Mouse (Mus musculus) thymus, adult 2 months (tissue): Measurements from ENCODE around the gene Oprd1. TPM values are rescaled to one million over a fixed set of nuclear protein-coding genes. Genes with fewer than 3 reads are reported as not detected.
A peak's percentile ranks its signal among the peaks of the same experiment; 100 is the strongest.

Experiments used
- DNase-seq: peaks from one replicate; pipeline ENCODE4 v3.0.0; 2021
- H3K27ac ChIP-seq: fragments of 200-500 bp; 2 replicates; pipeline ENCODE4 v1.5.1; 2012; ENCODE audit warnings: low read length, control low read depth; ENCODE audit not compliant: control insufficient read depth, insufficient read depth
- H3K27me3 ChIP-seq: fragments of 200-500 bp; 2 replicates; pipeline ENCODE4 v1.6.1; 2012; ENCODE audit warnings: mild to moderate bottlenecking, low read length, moderate library complexity, mixed read lengths; ENCODE audit not compliant: control insufficient read depth, insufficient read depth
- H3K36me3 ChIP-seq: fragments of 200-500 bp; 2 replicates; pipeline ENCODE4 v1.6.1; 2012; ENCODE audit warnings: mild to moderate bottlenecking, low read length, moderate library complexity; ENCODE audit not compliant: control insufficient read depth, insufficient read depth
- H3K4me1 ChIP-seq: fragments of 200-500 bp; replicated peaks from 2 replicates; pipeline ENCODE4 v1.6.1; 2012; ENCODE audit warnings: low read length; ENCODE audit not compliant: control insufficient read depth, insufficient read depth
- H3K4me3 ChIP-seq: fragments of 200-500 bp; 2 replicates; pipeline ENCODE4 v1.5.1; 2012; ENCODE audit warnings: mild to moderate bottlenecking, low read length, control low read depth, moderate library complexity; ENCODE audit not compliant: control insufficient read depth, insufficient read depth
- CTCF ChIP-seq: fragments of 200-500 bp; IDR thresholded peaks from 2 replicates; pipeline ENCODE4 v1.5.1; 2012; ENCODE audit warnings: mild to moderate bottlenecking, control low read depth, low read length, moderate library complexity, borderline replicate concordance; ENCODE audit not compliant: control insufficient read depth, poor library complexity, insufficient read depth; ENCODE audit errors: extremely low read depth
- POLR2A ChIP-seq: fragments of 200-500 bp; IDR thresholded peaks from 2 replicates; pipeline ENCODE4 v1.6.1; 2012; ENCODE audit warnings: mild to moderate bottlenecking, low read length, control low read depth, moderate library complexity; ENCODE audit not compliant: control insufficient read depth, poor library complexity, insufficient read depth; ENCODE audit errors: extremely low read depth
- WGBS: fragments of 180-500 bp; shearing (Covaris S2); methylation state at CpG from one replicate; pipeline ENCODE4 v1.1.7; 2018; 5-methylcytosine and 5-hydroxymethylcytosine counted together
- polyA plus RNA-seq: library from polyadenylated mRNA; depleted of rRNA; stranded (reverse); fragments of >200 nt; gene quantifications from 2 replicates; pipeline ENCODE4 v1.2.3, GENCODE M21; 2012

Oprd1 gene
- polyA plus RNA-seq, 1 experiment: 4.3 TPM

- Histone ChIP-seq H3K27ac (no peak overlapping the region), H3K36me3 (no peaks in the 10 kb centered on the region), H3K4me1 (no peaks in the 10 kb centered on the region), H3K4me3 (no peak overlapping the region), H3K27me3 (no peaks in the 10 kb centered on the region)
- TF ChIP-seq CTCF: no peak
- no peak for TF ChIP-seq POLR2A
- 80% methylated on average over 6 of the region's 6 CpGs for WGBS
- DNase-seq: no peak
Measured at GRCm38 (mm10) chr4:132128997-132129636, 15.2 kb downstream of the Oprd1 start.

GRCm38 (mm10) chr4:132127091-132127490 is 17.2 kb downstream of the Oprd1 start:
- no peak for TF ChIP-seq CTCF
- TF ChIP-seq POLR2A: no peak
- H3K27me3 ChIP-seq: no peaks in the 10 kb centered on the region
- H3K36me3 ChIP-seq: no peaks in the 10 kb centered on the region
- H3K27ac ChIP-seq: no peak overlapping the region
- DNase-seq: no peak
- H3K4me3 ChIP-seq: no peak overlapping the region
- WGBS: 88% methylated on average over 8 of the region's 8 CpGs
- H3K4me1 ChIP-seq: no peaks in the 10 kb centered on the region

- Histone ChIP-seq H3K27me3 (no peaks in the 10 kb centered on the region), H3K36me3 (no peaks in the 10 kb centered on the region), H3K4me3 (no peak overlapping the region), H3K27ac (no peak overlapping the region), H3K4me1 (no peaks in the 10 kb centered on the region)
- TF ChIP-seq POLR2A: no peak
- no peak for TF ChIP-seq CTCF
- 84% methylated on average over 1 of the region's 1 CpGs for WGBS
- DNase-seq: no peak
Measured at GRCm38 (mm10) chr4:132123166-132123565, 21.1 kb downstream of the Oprd1 start.

- Histone ChIP-seq H3K4me1 (no peaks in the 10 kb centered on the region), H3K36me3 (no peaks in the 10 kb centered on the region), H3K27ac (no peak overlapping the region), H3K4me3 (no peak overlapping the region), H3K27me3 (no peaks in the 10 kb centered on the region)
- peak; percentile 11 for DNase-seq
- no peak for TF ChIP-seq POLR2A
- TF ChIP-seq CTCF: peak; percentile 14; the same call in 1 of the 2 replicates
- 84% methylated on average over 5 of the region's 5 CpGs for WGBS
Measured at GRCm38 (mm10) chr4:132121674-132122073, 22.6 kb downstream of the Oprd1 start.

- Histone ChIP-seq H3K27ac (no peak overlapping the region), H3K4me3 (no peak overlapping the region), H3K4me1 (no peaks in the 10 kb centered on the region), H3K27me3 (no peaks in the 10 kb centered on the region), H3K36me3 (no peaks in the 10 kb centered on the region)
- 71% methylated on average over 9 of the region's 9 CpGs for WGBS
- DNase-seq: no peak
- TF ChIP-seq CTCF (no peak), POLR2A (no peak)
Measured at GRCm38 (mm10) chr4:132119566-132119965, 24.7 kb downstream of the Oprd1 start.

GRCm38 (mm10) chr4:132116315-132116714 is 28.0 kb downstream of the Oprd1 start:
- DNase-seq: no peak
- no peak for TF ChIP-seq CTCF
- TF ChIP-seq POLR2A: no peak
- H3K4me3 ChIP-seq: no peak overlapping the region
- H3K36me3 ChIP-seq: no peaks in the 10 kb centered on the region
- H3K27me3 ChIP-seq: no peaks in the 10 kb centered on the region
- WGBS: 84% methylated on average over 4 of the region's 4 CpGs
- H3K27ac ChIP-seq: no peak overlapping the region
- no peaks in the 10 kb centered on the region; the same call in 1 of the 2 replicates for H3K4me1 ChIP-seq
